Mouse (Mus musculus) midbrain, embryonic 14.5 days (tissue): Measurements from ENCODE around the gene Sgk2. TPM values are rescaled to one million over a fixed set of nuclear protein-coding genes. Genes with fewer than 3 reads are reported as not detected.

Experiments
- ATAC-seq: fragments of 200-750 bp; cut with Nextera tagmentation; 2 replicates; pipeline ENCODE4 v1.8.0; 2017; ENCODE audit warnings: moderate number of reproducible peaks, moderate library complexity; ENCODE audit not compliant: low FRiP score, low TSS enrichment
- DNase-seq: peaks from one replicate; pipeline ENCODE4 v3.0.0-alpha.2; 2015
- H3K27ac ChIP-seq: fragments of 300-500 bp; sonication (generic); replicated peaks from 2 replicates; pipeline ENCODE4 v1.5.1; 2014; ENCODE audit warnings: mild to moderate bottlenecking, low read depth, low read length, moderate library complexity
- H3K27me3 ChIP-seq: fragments of 300-500 bp; sonication (generic); 2 replicates; pipeline ENCODE4 v1.6.1; 2014; ENCODE audit warnings: low read length, control low read depth, mixed read lengths; ENCODE audit not compliant: control insufficient read depth, insufficient read depth
- H3K36me3 ChIP-seq: fragments of 300-500 bp; sonication (generic); 2 replicates; pipeline ENCODE4 v1.6.1; 2014; ENCODE audit warnings: low read length, control low read depth; ENCODE audit not compliant: control insufficient read depth, insufficient read depth
- H3K4me1 ChIP-seq: fragments of 300-500 bp; sonication (generic); 2 replicates; pipeline ENCODE4 v1.6.1; 2014; ENCODE audit warnings: mild to moderate bottlenecking, antibody characterized with exemption, low read length, control low read depth; ENCODE audit not compliant: control insufficient read depth, insufficient read depth
- H3K4me2 ChIP-seq: fragments of 300-500 bp; sonication (generic); 2 replicates; pipeline ENCODE4 v1.6.1; 2014; ENCODE audit warnings: mild to moderate bottlenecking, low read length, moderate library complexity
- H3K4me3 ChIP-seq: fragments of 300-500 bp; sonication (generic); replicated peaks from 2 replicates; pipeline ENCODE4 v1.5.1; 2014; ENCODE audit warnings: low read depth, low read length
- H3K9ac ChIP-seq: fragments of 300-500 bp; sonication (generic); replicated peaks from 2 replicates; pipeline ENCODE4 v1.6.1; 2014; ENCODE audit warnings: mild to moderate bottlenecking, low read length, moderate library complexity
- H3K9me3 ChIP-seq: fragments of 300-500 bp; sonication (generic); 2 replicates; pipeline ENCODE4 v1.6.1; 2016; ENCODE audit warnings: low read length, control low read depth, mixed read lengths; ENCODE audit not compliant: control insufficient read depth
- WGBS: fragments of 180-500 bp; shearing (Covaris S2); extraction: QIAGEN DNeasy Blood & Tissue Kit; methylation state at CpG from one replicate; pipeline ENCODE4 v1.1.7; 2014; 5-methylcytosine and 5-hydroxymethylcytosine counted together
- polyA plus RNA-seq: library from polyadenylated mRNA; unstranded; fragments of >200 nt; fragmentation: Nextera tagmentation; extraction: Ambion mirVana; gene quantifications from 2 replicates; pipeline ENCODE4 v1.2.1, GENCODE M21; 2014

The Sgk2 gene
- polyA plus RNA-seq, 1 experiment from 2014 or later, result 0.12 TPM

DNA sequence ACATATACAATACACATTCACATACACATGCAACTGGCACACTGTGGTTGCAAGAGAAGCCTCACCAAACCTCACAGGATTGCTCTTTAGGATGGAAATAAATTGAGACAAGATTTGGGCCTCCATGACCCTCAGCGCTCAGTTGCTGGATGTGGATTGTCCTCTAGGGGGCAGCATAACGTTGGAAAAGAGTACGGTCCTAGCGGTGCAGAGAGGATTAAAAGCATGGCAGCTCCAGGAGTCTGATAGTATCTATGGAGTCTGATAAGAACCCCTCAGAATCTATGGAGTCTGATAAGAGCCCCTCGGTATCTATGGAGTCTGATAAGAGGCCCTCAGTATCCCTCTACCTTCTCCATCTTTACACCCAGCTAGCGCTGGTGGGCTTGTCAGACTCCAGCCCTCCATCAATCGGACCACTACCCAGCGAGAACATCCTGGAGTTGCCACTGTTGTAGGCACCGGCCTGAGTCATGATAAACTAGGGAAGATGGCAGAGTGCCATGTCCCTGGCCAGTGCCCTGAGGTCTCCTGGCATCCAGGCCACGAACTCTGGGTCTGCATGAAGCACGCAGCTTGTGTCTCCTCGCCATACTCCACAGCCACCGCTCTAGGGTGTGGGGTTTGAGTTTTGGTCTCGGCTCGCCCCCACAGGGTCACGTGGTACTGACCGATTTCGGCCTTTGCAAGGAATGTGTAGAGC is 11.5 kb downstream of the Sgk2 start:
- Histone ChIP-seq H3K27ac (no peak overlapping the region), H3K27me3 (no peaks in the 10 kb centered on the region), H3K9ac (no peak overlapping the region), H3K4me3 (no peak overlapping the region), H3K4me2 (peak overlapping the region; percentile 38), H3K4me1 (0 out of 2 replicates have a peak, but pooled peaks cover 4% of the 10 kb centered on the region), H3K9me3 (no peaks in the 10 kb centered on the region), H3K36me3 (no peaks in the 10 kb centered on the region)
- DNase-seq, result peak; percentile 89
- 30% methylated on average over 18 of the region's 18 CpGs for WGBS
- ATAC-seq, result no peak

DNA sequence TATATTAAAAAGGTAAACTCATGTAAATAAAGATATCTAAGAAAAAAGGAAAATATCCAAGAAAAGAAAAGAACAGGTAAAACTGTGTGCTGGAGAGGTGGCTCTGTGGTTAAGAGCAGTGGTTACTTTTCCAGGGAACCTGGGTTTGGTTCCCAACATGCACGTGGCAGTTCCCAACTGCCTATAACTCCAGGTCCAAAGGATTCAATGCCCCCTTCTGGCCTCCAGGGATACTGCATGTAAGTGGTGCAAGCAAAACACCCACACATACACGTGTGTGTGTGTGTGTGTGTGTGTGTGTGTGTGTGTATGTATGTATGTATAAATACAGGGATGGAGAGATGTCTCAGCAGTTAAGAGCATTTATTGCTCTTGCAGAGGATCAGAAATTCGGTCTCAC is 12.6 kb downstream of the Sgk2 start:
- Histone ChIP-seq H3K9me3 (no peaks in the 10 kb centered on the region), H3K4me3 (no peak overlapping the region), H3K9ac (no peak overlapping the region), H3K36me3 (no peaks in the 10 kb centered on the region), H3K4me1 (0 out of 2 replicates have a peak, but pooled peaks cover 4% of the 10 kb centered on the region), H3K27ac (no peak overlapping the region), H3K27me3 (no peaks in the 10 kb centered on the region), H3K4me2 (no peak overlapping the region)
- ATAC-seq (no peak), DNase-seq (peak; percentile 45)
- WGBS, result 25% methylated on average over 3 of the region's 3 CpGs

DNA sequence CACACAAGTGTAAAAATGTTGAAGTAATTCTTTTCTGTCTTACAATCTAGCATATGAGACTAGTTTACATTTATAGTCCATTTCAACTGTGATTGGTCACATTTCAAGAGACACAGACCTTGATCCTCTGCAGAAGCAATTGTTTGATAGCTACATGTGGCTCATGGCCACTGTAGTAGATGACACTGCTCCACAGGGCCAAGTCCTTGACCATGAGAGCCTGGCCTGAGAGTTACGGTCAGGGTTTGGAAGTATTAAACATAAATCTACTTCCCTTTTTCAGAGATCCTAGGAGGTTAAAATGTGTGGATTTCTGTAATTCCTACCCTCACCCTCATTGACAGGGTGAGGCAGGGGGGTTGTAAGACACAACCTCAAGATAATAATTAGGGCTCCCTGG is 13.9 kb downstream of the Sgk2 start:
- Histone ChIP-seq H3K9ac (no peak overlapping the region), H3K27ac (no peak overlapping the region), H3K4me2 (no peak overlapping the region), H3K27me3 (no peaks in the 10 kb centered on the region), H3K4me1 (0 out of 2 replicates have a peak, but pooled peaks cover 4% of the 10 kb centered on the region), H3K9me3 (no peaks in the 10 kb centered on the region), H3K4me3 (no peak overlapping the region), H3K36me3 (no peaks in the 10 kb centered on the region)
- DNase-seq (no peak), ATAC-seq (no peak)
- WGBS, result 98% methylated on average over 1 of the region's 1 CpGs

DNA sequence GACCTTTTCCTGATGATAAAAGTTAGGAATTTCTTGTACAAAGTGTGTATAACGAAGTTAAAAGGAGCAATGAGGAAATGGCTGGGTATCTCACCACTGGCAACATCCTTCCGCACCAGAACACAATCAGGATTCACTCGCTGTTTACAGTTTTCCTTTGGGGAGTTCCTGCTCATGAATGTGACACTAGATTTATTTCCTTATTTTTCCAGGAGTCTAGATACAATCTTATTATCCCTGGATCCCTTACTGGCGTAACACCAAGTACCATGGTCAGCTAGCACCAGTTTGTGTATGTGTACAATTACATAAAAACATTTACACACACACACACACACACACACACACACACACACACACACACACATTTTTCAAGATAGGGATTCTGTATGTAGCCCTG is 20.2 kb downstream of the Sgk2 start:
- ATAC-seq (no peak), DNase-seq (no peak)
- H3K27me3 ChIP-seq, result no peaks in the 10 kb centered on the region
- H3K4me3 ChIP-seq, result no peak overlapping the region
- no peak overlapping the region for H3K27ac ChIP-seq
- no peaks in the 10 kb centered on the region for H3K4me1 ChIP-seq
- H3K9ac ChIP-seq, result no peak overlapping the region
- no peaks in the 10 kb centered on the region for H3K9me3 ChIP-seq
- no peaks in the 10 kb centered on the region for H3K36me3 ChIP-seq
- WGBS, result 81% methylated on average over 4 of the region's 4 CpGs
- H3K4me2 ChIP-seq, result no peak overlapping the region

DNA sequence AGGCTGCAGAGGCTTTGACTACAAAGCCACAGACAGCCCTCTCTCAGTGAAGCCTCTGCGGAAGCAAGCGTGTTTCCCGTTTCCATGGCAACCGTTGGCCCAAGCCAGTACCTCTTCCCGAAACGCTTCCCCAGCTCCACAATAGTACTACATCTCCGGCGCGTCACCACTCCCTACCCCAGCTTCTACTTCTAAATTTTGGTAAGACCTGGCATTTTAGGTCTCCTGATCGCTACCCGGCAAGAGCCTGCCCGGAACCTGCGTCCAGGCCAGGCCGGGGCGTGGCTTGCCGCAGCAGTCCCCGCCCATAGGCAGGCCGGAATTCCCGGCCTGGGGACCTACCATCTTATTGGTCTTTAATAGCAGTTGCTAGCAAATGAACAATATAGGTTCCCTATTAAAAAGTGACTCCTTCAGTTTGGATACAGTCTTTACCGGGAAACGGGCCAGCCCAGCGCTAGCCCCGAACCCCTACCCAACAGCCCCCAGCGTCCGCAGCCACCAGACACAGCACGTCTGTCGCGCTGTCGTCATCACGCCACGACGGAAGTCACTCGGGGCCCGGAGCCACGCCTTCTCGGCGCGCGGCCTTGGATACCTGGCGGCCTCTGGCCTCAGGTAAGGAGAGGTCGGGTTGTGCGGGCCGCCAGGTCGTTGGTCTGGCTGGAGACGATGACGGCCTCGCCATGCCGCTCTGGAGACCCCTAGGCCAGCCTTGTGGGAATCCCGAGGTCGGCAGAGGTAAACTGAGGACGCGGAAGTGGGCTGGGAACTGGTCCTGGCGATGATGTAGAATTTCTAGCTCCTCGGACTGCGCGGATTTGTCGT is 30.0 kb downstream of the Sgk2 start, which contains the start of gene Ift52:
Gene Ift52, plus strand, starts transcription at position 439 of the 828 bp plus-strand sequence.
- ATAC-seq, result peak; percentile 97
- H3K36me3 ChIP-seq, result no peaks in the 10 kb centered on the region
- peak within 1 kb of the TSS; percentile 79 for H3K27ac ChIP-seq
- peak within 1 kb of the TSS; percentile 83 for H3K4me3 ChIP-seq
- no peaks in the 10 kb centered on the region for H3K9me3 ChIP-seq
- DNase-seq, result peak; percentile 97
- peaks cover 10% of the 10 kb centered on the region for H3K4me1 ChIP-seq
- H3K27me3 ChIP-seq, result no peaks in the 10 kb centered on the region
- peak within 1 kb of the TSS; percentile 65 for H3K4me2 ChIP-seq
- peak within 1 kb of the TSS; percentile 80 for H3K9ac ChIP-seq
- WGBS, result under 1% methylated on average over 57 of the region's 57 CpGs

DNA sequence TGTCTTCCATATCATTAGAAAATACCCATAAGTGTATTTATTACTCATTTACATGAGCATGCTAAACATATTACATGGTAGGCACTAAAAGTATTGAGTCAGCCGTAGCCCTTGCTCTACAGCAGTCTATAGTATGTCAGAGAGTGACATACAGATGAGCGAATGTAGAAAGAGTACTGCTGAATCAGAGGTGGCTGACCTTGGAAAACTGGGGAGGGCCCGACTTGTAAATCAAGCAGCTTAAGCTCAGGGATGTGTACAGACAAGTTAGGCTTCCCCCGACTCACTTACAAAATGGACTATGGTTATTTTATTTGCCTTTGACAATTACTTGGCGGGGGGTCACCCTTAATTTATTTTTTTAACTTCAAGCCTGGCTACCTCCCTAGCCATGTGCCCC is 44.2 kb downstream of the Sgk2 start:
- no peak overlapping the region for H3K27ac ChIP-seq
- no peaks in the 10 kb centered on the region for H3K27me3 ChIP-seq
- H3K36me3 ChIP-seq, result peaks cover 91% of the 10 kb centered on the region
- no peak overlapping the region for H3K4me2 ChIP-seq
- DNase-seq (no peak), ATAC-seq (no peak)
- WGBS, result 92% methylated on average over 5 of the region's 5 CpGs
- H3K9me3 ChIP-seq, result no peaks in the 10 kb centered on the region
- no peak overlapping the region for H3K9ac ChIP-seq
- H3K4me3 ChIP-seq, result no peak overlapping the region
- H3K4me1 ChIP-seq, result no peaks in the 10 kb centered on the region

DNA sequence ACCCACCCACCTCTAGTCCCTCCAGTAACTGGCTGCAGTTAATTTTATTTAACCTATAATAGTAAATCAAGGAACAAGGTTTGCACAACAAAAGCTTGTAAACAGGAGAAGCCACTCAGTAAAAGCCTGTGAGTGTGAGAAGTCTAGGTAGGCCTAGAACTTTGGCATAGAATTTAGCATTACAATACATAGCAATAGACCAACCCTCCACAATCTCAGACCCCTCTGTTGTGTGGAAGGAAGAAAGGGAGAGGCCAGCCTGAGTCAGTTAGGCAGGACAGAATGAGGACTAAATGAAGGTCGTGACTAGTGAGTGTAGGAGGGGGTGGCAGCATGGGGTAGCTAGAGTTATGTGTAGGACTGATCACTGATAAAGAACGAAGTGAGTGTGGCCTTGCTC is 44.6 kb downstream of the Sgk2 start:
- DNase-seq, result no peak
- Histone ChIP-seq H3K9ac (no peak overlapping the region), H3K4me3 (no peak overlapping the region), H3K36me3 (peaks cover 91% of the 10 kb centered on the region), H3K27ac (no peak overlapping the region), H3K4me1 (no peaks in the 10 kb centered on the region), H3K9me3 (no peaks in the 10 kb centered on the region), H3K4me2 (no peak overlapping the region), H3K27me3 (no peaks in the 10 kb centered on the region)
- ATAC-seq, result no peak
- 72% methylated on average over 2 of the region's 2 CpGs for WGBS

DNA sequence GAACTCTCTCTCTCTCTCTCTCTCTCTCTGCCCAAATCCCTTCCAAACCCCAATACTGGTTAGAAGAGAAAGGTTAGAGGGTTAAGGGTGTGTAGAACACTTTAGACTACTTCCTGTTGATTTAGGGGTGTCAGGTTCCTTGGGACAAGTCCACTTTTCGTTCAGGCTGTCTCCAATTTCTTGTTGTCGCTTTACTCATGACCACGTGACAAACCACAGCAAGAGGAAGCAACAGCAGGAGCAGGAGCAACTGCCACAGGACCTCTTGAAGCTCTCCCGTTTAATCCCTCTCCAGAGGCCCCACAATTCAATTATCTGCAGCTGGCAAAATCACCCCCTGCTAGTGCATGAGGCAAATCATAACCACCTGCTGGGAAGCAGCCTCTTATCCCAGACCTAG is 45.5 kb downstream of the Sgk2 start:
- H3K27ac ChIP-seq, result no peak overlapping the region
- H3K4me2 ChIP-seq, result no peak overlapping the region
- no peaks in the 10 kb centered on the region for H3K9me3 ChIP-seq
- H3K36me3 ChIP-seq, result peaks cover 92% of the 10 kb centered on the region
- no peaks in the 10 kb centered on the region for H3K27me3 ChIP-seq
- DNase-seq (no peak), ATAC-seq (no peak)
- H3K4me3 ChIP-seq, result no peak overlapping the region
- H3K4me1 ChIP-seq, result no peaks in the 10 kb centered on the region
- 37% methylated on average over 4 of the region's 4 CpGs for WGBS
- no peak overlapping the region for H3K9ac ChIP-seq
